Mouse (Mus musculus) MEL (cell line): ENCODE measurements around the gene Rxrb. TPM values are rescaled to one million over a fixed set of nuclear protein-coding genes. Genes with fewer than 3 reads are reported as not detected.
A peak's percentile ranks its signal among the peaks of the same experiment; 100 is the strongest.

Experiments
- DNase-seq: peaks from one replicate; pipeline ENCODE4 v3.0.0; 2011; ENCODE audit warnings: low read depth, low spot score
- H3K27ac ChIP-seq: 2 replicates; pipeline ENCODE4 v1.5.1; 2012; ENCODE audit warnings: low read depth, mild to moderate bottlenecking, control low read depth, low read length, moderate library complexity; ENCODE audit not compliant: control insufficient read depth
- H3K27me3 ChIP-seq, 2 experiments: fragments of 150-350 bp in 1 of 2; sonication (generic) in 1 of 2; 2 replicates each; pipeline ENCODE4 v1.6.1; 2012; ENCODE audit warnings: low read length in 2 of 2, mild to moderate bottlenecking in 2 of 2, improper control_type of control experiment in 1 of 2, moderate library complexity in 1 of 2; ENCODE audit not compliant: insufficient read depth in 2 of 2, control insufficient read depth in 1 of 2
- H3K36me3 ChIP-seq, 2 experiments: 2 replicates each; pipeline ENCODE4 v1.6.1; 2012 to 2014; ENCODE audit warnings: low read length in 2 of 2, improper control_type of control experiment in 1 of 2, inconsistent platforms in 1 of 2, mild to moderate bottlenecking in 1 of 2; ENCODE audit not compliant: insufficient read depth in 2 of 2, control insufficient read depth in 1 of 2
- H3K4me1 ChIP-seq, 2 experiments: fragments of 150-350 bp in 1 of 2; sonication (generic) in 1 of 2; 2 replicates each; pipeline ENCODE4 v1.6.1; 2012; ENCODE audit warnings: low read length in 2 of 2, improper control_type of control experiment in 1 of 2, mild to moderate bottlenecking in 1 of 2; ENCODE audit not compliant: insufficient read depth in 2 of 2, control insufficient read depth in 1 of 2
- H3K4me3 ChIP-seq, 2 experiments: fragments of 150-350 bp in 1 of 2; sonication (generic) in 1 of 2; 2 replicates each; pipeline ENCODE4 v1.5.1; 2012; ENCODE audit warnings: low read depth in 2 of 2, low read length in 2 of 2, mild to moderate bottlenecking in 2 of 2, moderate library complexity in 2 of 2, control low read depth in 1 of 2, improper control_type of control experiment in 1 of 2; ENCODE audit not compliant: control insufficient read depth in 1 of 2, insufficient read depth in 1 of 2
- H3K79me2 ChIP-seq: 2 replicates; pipeline ENCODE4 v1.6.1; 2012; ENCODE audit warnings: mild to moderate bottlenecking, low read length, moderate library complexity; ENCODE audit not compliant: control insufficient read depth, poor library complexity, insufficient read depth
- H3K9ac ChIP-seq: 2 replicates; pipeline ENCODE4 v1.6.1; 2012; ENCODE audit warnings: low read depth, mild to moderate bottlenecking, control low read depth, low read length, moderate library complexity; ENCODE audit not compliant: control insufficient read depth, poor library complexity, severe bottlenecking
- H3K9me3 ChIP-seq: fragments of 150-350 bp; sonication (generic); replicated peaks from 2 replicates; pipeline ENCODE4 v1.6.1; 2012; ENCODE audit warnings: mild to moderate bottlenecking, low read length, improper control_type of control experiment, moderate library complexity; ENCODE audit not compliant: insufficient read depth
- CHD2 ChIP-seq: IDR thresholded peaks from 2 replicates; pipeline ENCODE4 v1.6.1; 2011; ENCODE audit warnings: low read length, improper control_type of control experiment
- ELF1 ChIP-seq: IDR thresholded peaks from 2 replicates; pipeline ENCODE4 v1.6.1; 2014; ENCODE audit warnings: low read depth, mild to moderate bottlenecking, inconsistent platforms, low read length, improper control_type of control experiment, moderate library complexity
- EP300 ChIP-seq, 2 experiments: IDR thresholded peaks; 2 replicates each; pipeline ENCODE4 v1.6.1; 2011; ENCODE audit warnings: improper control_type of control experiment in 2 of 2, low read length in 2 of 2, low read depth in 1 of 2, mild to moderate bottlenecking in 1 of 2
- ETS1 ChIP-seq: IDR thresholded peaks from 2 replicates; pipeline ENCODE4 v1.6.1; 2012; ENCODE audit warnings: low read depth, mild to moderate bottlenecking, inconsistent platforms, low read length, improper control_type of control experiment, moderate library complexity
- HCFC1 ChIP-seq: IDR thresholded peaks from 2 replicates; pipeline ENCODE4 v1.6.1; 2012; ENCODE audit warnings: low read depth, mild to moderate bottlenecking, inconsistent platforms, low read length, improper control_type of control experiment, moderate library complexity
- JUND ChIP-seq: IDR thresholded peaks from 2 replicates; pipeline ENCODE4 v1.6.1; 2011; ENCODE audit warnings: low read depth, mild to moderate bottlenecking, improper control_type of control experiment, low read length
- KAT2A ChIP-seq: conservative IDR thresholded peaks from 2 replicates; pipeline ENCODE4 v1.6.1; 2012; ENCODE audit warnings: low read depth, low read length, improper control_type of control experiment, inconsistent platforms
- MAZ ChIP-seq: IDR thresholded peaks from 2 replicates; pipeline ENCODE4 v1.6.1; 2012; ENCODE audit warnings: low read depth, mild to moderate bottlenecking, inconsistent platforms, low read length, improper control_type of control experiment
- MEF2A ChIP-seq: IDR thresholded peaks from 2 replicates; pipeline ENCODE4 v1.6.1; 2014; ENCODE audit warnings: low read depth, mild to moderate bottlenecking, inconsistent platforms, low read length, improper control_type of control experiment; ENCODE audit not compliant: poor library complexity, insufficient replicate concordance, severe bottlenecking; ENCODE audit errors: extremely low read depth
- MXI1 ChIP-seq: IDR thresholded peaks from 2 replicates; pipeline ENCODE4 v1.6.1; 2011; ENCODE audit warnings: mild to moderate bottlenecking, low read depth, low read length, improper control_type of control experiment
- MYC ChIP-seq: IDR thresholded peaks from 2 replicates; pipeline ENCODE4 v1.6.1; 2011; ENCODE audit warnings: low read depth, mild to moderate bottlenecking, low read length, improper control_type of control experiment, moderate library complexity
- NELFE ChIP-seq: IDR thresholded peaks from 2 replicates; pipeline ENCODE4 v1.6.1; 2011; ENCODE audit warnings: low read depth, low read length, improper control_type of control experiment
- NRF1 ChIP-seq: IDR thresholded peaks from 2 replicates; pipeline ENCODE4 v1.6.1; 2014; ENCODE audit warnings: low read depth, mild to moderate bottlenecking, inconsistent platforms, low read length, improper control_type of control experiment, moderate library complexity; ENCODE audit not compliant: poor library complexity, insufficient read depth, severe bottlenecking
- POLR2A ChIP-seq, 2 experiments: IDR thresholded peaks; 2 replicates each; pipeline ENCODE4 v1.6.1; 2011 to 2012; ENCODE audit warnings: low read length in 2 of 2, mild to moderate bottlenecking in 2 of 2, control low read depth in 1 of 2, improper control_type of control experiment in 1 of 2, low read depth in 1 of 2, moderate library complexity in 1 of 2; ENCODE audit not compliant: control insufficient read depth in 1 of 2, insufficient read depth in 1 of 2, poor library complexity in 1 of 2
- POLR2AphosphoS5 ChIP-seq: IDR thresholded peaks from 2 replicates; pipeline ENCODE4 v1.6.1; 2012; ENCODE audit warnings: low read depth, borderline replicate concordance, mild to moderate bottlenecking, inconsistent platforms, low read length, moderate library complexity, mixed read lengths
- RAD21 ChIP-seq: IDR thresholded peaks from 2 replicates; pipeline ENCODE4 v1.6.1; 2011; ENCODE audit warnings: mild to moderate bottlenecking, low read depth, low read length, improper control_type of control experiment
- RCOR1 ChIP-seq: IDR thresholded peaks from 2 replicates; pipeline ENCODE4 v1.6.1; 2012; ENCODE audit warnings: low read depth, mild to moderate bottlenecking, inconsistent platforms, low read length, improper control_type of control experiment
- SIN3A ChIP-seq: IDR thresholded peaks from 2 replicates; pipeline ENCODE4 v1.6.1; 2012; ENCODE audit warnings: low read length, improper control_type of control experiment, inconsistent platforms
- SMC3 ChIP-seq: IDR thresholded peaks from 2 replicates; pipeline ENCODE4 v1.6.1; 2011; ENCODE audit warnings: low read depth, low read length, improper control_type of control experiment
- TAL1 ChIP-seq: IDR thresholded peaks from 2 replicates; pipeline ENCODE4 v1.6.1; 2012; ENCODE audit warnings: mild to moderate bottlenecking, inconsistent platforms, low read length, moderate library complexity, mixed read lengths
- TBP ChIP-seq: IDR thresholded peaks from 2 replicates; pipeline ENCODE4 v1.8.0; 2011; ENCODE audit warnings: low read depth, low read length, improper control_type of control experiment
- TCF12 ChIP-seq: IDR thresholded peaks from 2 replicates; pipeline ENCODE4 v1.6.1; 2014; ENCODE audit warnings: low read depth, mild to moderate bottlenecking, inconsistent platforms, low read length, improper control_type of control experiment, moderate library complexity
- USF2 ChIP-seq, 2 experiments: IDR thresholded peaks; 2 replicates each; pipeline ENCODE4 v1.6.1; 2011 to 2012; ENCODE audit warnings: improper control_type of control experiment in 2 of 2, low read length in 2 of 2, borderline replicate concordance in 1 of 2, inconsistent platforms in 1 of 2, low read depth in 1 of 2, mild to moderate bottlenecking in 1 of 2; ENCODE audit not compliant: insufficient read depth in 1 of 2
- ZNF384 ChIP-seq: IDR thresholded peaks from 2 replicates; pipeline ENCODE4 v1.6.1; 2012; ENCODE audit warnings: low read depth, mild to moderate bottlenecking, inconsistent platforms, low read length, improper control_type of control experiment
- polyA plus RNA-seq, 2 experiments: library from polyadenylated mRNA; stranded (reverse) in 1 of 2; unstranded in 1 of 2; fragments of >175 nt in 1 of 2; fragments of >200 nt in 1 of 2; gene quantifications; 2 replicates each; pipeline versions ENCODE4 v1.2.1 to v1.2.4; 2012; ENCODE audit warnings: low replicate concordance in 2 of 2, low read depth in 1 of 2; ENCODE audit not compliant: insufficient read length in 2 of 2, insufficient read depth in 1 of 2, missing spikeins in 1 of 2
- total RNA-seq: library from RNA; depleted of rRNA; stranded (reverse); fragments of 300-350 nt; gene quantifications from 2 replicates; pipeline ENCODE4 v1.2.3, GENCODE M21; 2012; rRNA removed

Gene Rxrb
- total RNA-seq (37.2 and 37.6 TPM in 2 replicates), polyA plus RNA-seq (10 to 100 TPM in 1 of 2 experiments, not detected in 1; 63.4 TPM)

DNA sequence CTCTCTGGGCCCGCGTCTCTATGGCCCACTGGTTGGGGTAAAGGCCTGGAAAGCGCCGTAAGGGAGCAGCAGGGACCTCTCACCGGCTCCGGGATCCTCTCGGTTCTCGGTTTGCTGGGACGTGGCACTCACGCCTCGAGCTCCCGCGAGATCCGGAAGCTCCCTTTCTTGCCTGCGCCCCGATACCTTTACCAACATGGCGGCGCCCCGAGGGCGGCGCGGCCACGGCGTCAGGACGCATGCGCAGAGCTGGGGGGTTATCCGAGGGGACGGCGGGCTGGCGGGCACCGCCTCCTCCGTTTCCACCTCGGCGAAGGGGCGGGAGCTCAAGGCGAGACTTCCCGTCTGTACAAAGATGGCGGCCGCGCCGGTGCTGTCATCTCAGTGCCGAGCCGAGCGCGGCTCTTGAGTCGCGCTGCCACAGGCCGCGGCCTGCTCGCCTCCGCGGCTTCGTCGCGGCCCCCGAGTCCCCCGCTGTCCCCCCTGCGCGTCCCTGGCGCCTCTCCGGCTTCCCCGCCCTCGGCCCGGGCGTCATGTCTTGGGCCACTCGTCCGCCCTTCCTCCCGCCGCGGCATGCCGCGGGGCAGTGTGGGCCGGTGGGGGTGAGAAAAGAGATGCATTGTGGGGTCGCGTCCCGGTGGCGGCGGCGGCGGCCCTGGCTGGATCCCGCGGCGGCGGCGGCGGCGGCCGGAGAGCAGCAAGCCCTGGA is at the start of gene Rxrb, which contains the start of gene Slc39a7:
Rxrb (plus strand) TSS at position 348 of the 709 bp plus-strand sequence.
Slc39a7 (minus strand) TSS at position 218 of the 709 bp plus-strand sequence.
- Histone ChIP-seq H3K36me3 (peaks cover 4 to 14% of the 10 kb centered on the region in 2 experiments; a peak in 3 of 4 replicates), H3K9me3 (no peaks in the 10 kb centered on the region), H3K27ac (peak within 1 kb of the TSS; percentile 83), H3K79me2 (peaks cover 43% of the 10 kb centered on the region), H3K4me1 (peaks cover 2 to 31% of the 10 kb centered on the region in 2 experiments; a peak in 3 of 4 replicates), H3K9ac (peak within 1 kb of the TSS; percentile 99), H3K4me3 (peak within 1 kb of the TSS; percentile 90 to 100), H3K27me3 (no peaks in the 10 kb centered on the region)
- peak; percentile 97 for TF ChIP-seq CHD2
- TF ChIP-seq KAT2A = no peak; the same call in none of the 2 replicates
- peak; percentile 74 for TF ChIP-seq ELF1
- peak; percentile 10; the same call in 1 of the 2 replicates for TF ChIP-seq ETS1
- peak; percentile 59; the same call in 1 of the 2 replicates for TF ChIP-seq POLR2AphosphoS5
- peak; percentile 61; the same call in 1 of the 2 replicates for TF ChIP-seq MYC
- TF ChIP-seq TAL1 = no peak
- TF ChIP-seq RCOR1 = no peak
- peak; percentile 82 for TF ChIP-seq MXI1
- TF ChIP-seq POLR2A (IDR thresholded peaks at IDR 0.05; ENCODE audit: control insufficient read depth in 1 of 2, insufficient read depth in 1 of 2, low read depth in 1 of 2, low read length in 2 of 2, poor library complexity in 1 of 2) = peak; percentile 74 to 90
- TF ChIP-seq JUND = no peak
- no peak for TF ChIP-seq USF2 (IDR thresholded peaks at IDR 0.05; ENCODE audit: borderline replicate concordance in 1 of 2, insufficient read depth in 1 of 2, low read depth in 1 of 2, low read length in 2 of 2)
- TF ChIP-seq TCF12 = peak; percentile 53
- TF ChIP-seq NRF1 = peak; percentile 98
- TF ChIP-seq SIN3A = peak; percentile 94
- peak; percentile 59; the same call in 1 of the 2 replicates for TF ChIP-seq TBP
- TF ChIP-seq HCFC1 = peak; percentile 94
- no peak for TF ChIP-seq MEF2A
- peak; percentile 76 for TF ChIP-seq NELFE
- TF ChIP-seq SMC3 = no peak
- peak in 1 of 2 experiments; percentile 18; a peak in 2 of 4 replicates for TF ChIP-seq EP300 (IDR thresholded peaks at IDR 0.05; ENCODE audit: low read depth in 1 of 2, low read length in 2 of 2)
- TF ChIP-seq MAZ = peak; percentile 83; the same call in 1 of the 2 replicates
- TF ChIP-seq ZNF384 = no peak
- TF ChIP-seq RAD21 = no peak
- peak; percentile 98 for DNase-seq
